Mouse (Mus musculus): ENCODE measurements around the gene Nfil3.

GRCm38 (mm10) chr13:53008489-53009184, 27.8 kb upstream of the Nfil3 start:
- TF ChIP-seq CTCF (IDR thresholded peaks at IDR 0.05; ENCODE audit: control insufficient read depth, insufficient read depth, insufficient read length) (no peak), MYOG (IDR thresholded peaks at IDR 0.05; ENCODE audit: control insufficient read depth, extremely low read depth, insufficient read length) (no peak), USF1 (IDR thresholded peaks at IDR 0.05; ENCODE audit: low read depth) (peak; percentile 39), MAX (IDR thresholded peaks at IDR 0.05) (peak; percentile 68), CEBPB (IDR thresholded peaks at IDR 0.05; ENCODE audit: low read depth) (no peak), FOSL1 (IDR thresholded peaks at IDR 0.05; ENCODE audit: insufficient read depth, low read length, poor library complexity, severe bottlenecking) (no peak)
